Mouse (Mus musculus): Measurements from ENCODE around the gene Eya3. TPM values are rescaled to one million over a fixed set of nuclear protein-coding genes. Genes with fewer than 3 reads are reported as not detected.
"Not testable (repeated sequence)": the region's sequence is repeated elsewhere in the genome, so short reads cannot be mapped to it uniquely, and the experiment has no call there.

The Eya3 gene
- total and polyA plus RNA-seq, 2 experiments from 2014 or later, result 8.3 to 18.7 TPM

GRCm38 (mm10) chr4:132735389-132735788 is 96.6 kb downstream of the Eya3 start:
- Histone ChIP-seq H3K4me2 (ENCODE audit: low read depth, low read length) (no peak overlapping the region), H3K9me3 (ENCODE audit: low read length) (no peaks in the 10 kb centered on the region), H3K9ac (replicated peaks; ENCODE audit: low read length) (no peak overlapping the region), H3K27me3 (ENCODE audit: insufficient read depth, low read length) (no peaks in the 10 kb centered on the region), H3K36me3 (ENCODE audit: insufficient read depth, low read length) (no peaks in the 10 kb centered on the region), H3K4me3 (ENCODE audit: low read length) (no peak overlapping the region), H3K4me1 (ENCODE audit: insufficient read depth, low read length) (peaks cover 7% of the 10 kb centered on the region; the same call in 1 of the 2 replicates), H3K27ac (no peak overlapping the region)
- 61% methylated on average over 2 of the region's 2 CpGs for WGBS
- no peak for DNase-seq (ENCODE audit: low spot score)
- ATAC-seq, result no peak
- no peak for TF ChIP-seq CTCF (IDR thresholded peaks at IDR 0.05; ENCODE audit: low read depth)

GRCm38 (mm10) chr4:132735894-132736293 is 97.1 kb downstream of the Eya3 start:
- DNase-seq (ENCODE audit: low spot score) (no peak), ATAC-seq (no peak)
- no peak overlapping the region for H3K9ac ChIP-seq (replicated peaks; ENCODE audit: low read length)
- H3K36me3 ChIP-seq (ENCODE audit: insufficient read depth, low read length), result no peaks in the 10 kb centered on the region
- no peak for TF ChIP-seq CTCF (IDR thresholded peaks at IDR 0.05; ENCODE audit: low read depth)
- no peak overlapping the region for H3K27ac ChIP-seq
- H3K4me3 ChIP-seq (ENCODE audit: low read length), result no peak overlapping the region
- no peak overlapping the region for H3K4me2 ChIP-seq (ENCODE audit: low read depth, low read length)
- peaks cover 7% of the 10 kb centered on the region; the same call in 1 of the 2 replicates for H3K4me1 ChIP-seq (ENCODE audit: insufficient read depth, low read length)
- WGBS, result 75% methylated on average over 3 of the region's 3 CpGs
- no peaks in the 10 kb centered on the region for H3K27me3 ChIP-seq (ENCODE audit: insufficient read depth, low read length)
- no peaks in the 10 kb centered on the region for H3K9me3 ChIP-seq (ENCODE audit: low read length)

DNA sequence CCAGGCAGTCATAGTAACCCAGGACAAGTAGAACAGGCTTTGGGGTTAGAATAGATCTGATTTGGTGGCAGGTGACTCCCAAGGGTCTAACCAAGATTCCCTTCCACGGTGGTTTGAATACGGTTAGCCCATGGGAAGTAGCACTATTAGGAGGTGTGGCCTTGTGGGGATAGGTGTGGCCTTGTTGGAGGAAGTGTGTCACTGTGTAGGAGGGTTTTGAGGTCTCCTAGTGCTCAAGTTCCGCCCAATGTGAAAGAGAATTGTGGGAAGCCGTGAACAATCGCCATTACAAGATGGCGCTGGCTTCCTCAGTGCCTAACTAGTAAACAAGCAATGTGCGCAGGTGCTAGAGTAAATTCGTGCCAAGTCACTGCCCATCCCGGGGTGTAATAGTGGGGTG is 98.4 kb downstream of the Eya3 start:
- not testable (repeated sequence) for DNase-seq (ENCODE audit: low spot score); H3K27ac ChIP-seq; H3K36me3 ChIP-seq (ENCODE audit: insufficient read depth, low read length); ATAC-seq; H3K4me2 ChIP-seq (ENCODE audit: low read depth, low read length); H3K27me3 ChIP-seq (ENCODE audit: insufficient read depth, low read length); H3K9ac ChIP-seq (replicated peaks; ENCODE audit: low read length); H3K4me3 ChIP-seq (ENCODE audit: low read length); H3K9me3 ChIP-seq (ENCODE audit: low read length); H3K4me1 ChIP-seq (ENCODE audit: insufficient read depth, low read length)
- WGBS, result 89% methylated on average over 9 of the region's 9 CpGs

DNA sequence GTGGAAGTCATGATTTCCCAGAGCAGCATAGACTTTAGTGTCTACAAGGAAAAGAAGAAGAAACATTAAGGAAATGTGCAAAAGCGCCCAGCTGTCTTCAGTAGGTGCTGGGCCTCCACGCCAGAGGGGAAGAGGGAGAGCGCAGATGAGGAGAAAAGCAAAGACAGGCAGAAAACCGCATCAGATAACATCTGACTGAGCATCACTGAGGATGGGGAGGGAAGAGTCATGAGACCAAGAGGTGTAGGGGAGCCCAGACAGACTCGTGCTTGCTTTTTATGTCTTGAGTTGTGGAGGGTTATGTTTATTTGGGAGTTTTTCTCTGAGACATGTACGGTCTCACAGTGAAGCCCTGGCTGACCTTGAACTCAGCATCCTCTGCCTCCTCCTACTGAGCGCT is 102.7 kb downstream of the Eya3 start:
- 95% methylated on average over 7 of the region's 7 CpGs for whole genome bisulfite sequencing
- Histone ChIP-seq H3K9ac (replicated peaks; ENCODE audit: low read length) (no peak overlapping the region), H3K27ac (no peak overlapping the region), H3K4me1 (ENCODE audit: insufficient read depth, low read length) (peaks cover 9% of the 10 kb centered on the region; the same call in 1 of the 2 replicates), H3K4me2 (ENCODE audit: low read depth, low read length) (no peak overlapping the region), H3K4me3 (ENCODE audit: low read length) (no peak overlapping the region), H3K9me3 (ENCODE audit: low read length) (no peaks in the 10 kb centered on the region), H3K36me3 (ENCODE audit: insufficient read depth, low read length) (no peaks in the 10 kb centered on the region), H3K27me3 (ENCODE audit: insufficient read depth, low read length) (no peaks in the 10 kb centered on the region)
- TF ChIP-seq CTCF (IDR thresholded peaks at IDR 0.05; ENCODE audit: low read depth), result no peak
- ATAC-seq, result no peak
- DNase-seq (ENCODE audit: low spot score), result no peak

DNA sequence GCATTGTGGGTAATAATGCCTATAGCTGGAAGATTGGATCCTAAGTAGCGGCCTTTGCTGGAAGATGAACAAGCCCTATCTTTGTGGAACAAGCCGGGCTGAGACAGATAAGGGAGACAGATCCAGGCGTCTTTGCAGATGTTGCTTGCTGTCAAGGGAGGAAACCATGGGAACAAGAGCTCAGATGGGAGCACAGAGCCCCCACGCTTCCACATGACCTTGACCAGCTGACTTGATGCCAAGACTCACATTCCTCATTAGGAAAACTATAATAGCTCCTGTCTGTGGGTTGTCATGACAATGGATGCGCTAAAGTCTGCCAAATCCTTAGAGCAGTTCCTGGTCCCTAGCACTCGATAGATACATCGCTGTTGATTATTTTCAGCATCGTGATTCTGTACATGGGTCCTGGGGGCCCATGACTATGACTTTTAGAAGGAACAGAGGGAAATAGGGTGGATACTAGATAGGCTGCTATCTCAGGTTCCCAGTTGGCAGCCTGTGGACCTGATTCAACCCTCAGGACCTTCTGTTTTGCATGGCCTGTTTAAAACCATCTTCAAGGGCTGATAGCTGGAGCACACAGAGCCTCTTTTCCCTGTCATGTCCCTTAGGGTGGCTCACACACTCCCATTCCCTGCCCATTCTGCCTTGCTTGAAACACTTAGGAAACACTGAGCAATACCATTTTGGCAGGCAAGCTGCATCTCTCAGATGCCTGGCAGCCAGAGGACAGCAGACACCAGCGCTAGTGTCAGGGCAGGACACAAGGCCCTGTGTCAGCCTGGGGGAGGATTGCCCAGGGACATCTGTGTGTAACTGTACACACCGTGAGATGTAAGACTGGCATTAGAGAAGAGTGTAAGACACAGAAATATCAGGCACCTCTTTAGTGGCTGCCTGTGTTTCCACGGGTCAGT is 105.5 kb downstream of the Eya3 start:
- H3K9ac ChIP-seq (replicated peaks; ENCODE audit: low read length), result 0 out of 2 replicates have a peak overlapping the region, but pooled peaks have one; percentile 9
- peak overlapping the region; percentile 76 for H3K27ac ChIP-seq
- peaks cover 9% of the 10 kb centered on the region; the same call in 1 of the 2 replicates for H3K4me1 ChIP-seq (ENCODE audit: insufficient read depth, low read length)
- H3K9me3 ChIP-seq (ENCODE audit: low read length), result no peaks in the 10 kb centered on the region
- DNase-seq (ENCODE audit: low spot score) (peak; percentile 72), ATAC-seq (peak; percentile 77)
- WGBS, result 29% methylated on average over 11 of the region's 11 CpGs
- no peaks in the 10 kb centered on the region for H3K36me3 ChIP-seq (ENCODE audit: insufficient read depth, low read length)
- H3K4me3 ChIP-seq (ENCODE audit: low read length), result no peak overlapping the region
- H3K4me2 ChIP-seq (ENCODE audit: low read depth, low read length), result no peak overlapping the region
- H3K27me3 ChIP-seq (ENCODE audit: insufficient read depth, low read length), result no peaks in the 10 kb centered on the region
- TF ChIP-seq CTCF (IDR thresholded peaks at IDR 0.05; ENCODE audit: low read depth), result no peak

GRCm38 (mm10) chr4:132746911-132747517 is 108.2 kb downstream of the Eya3 start:
- no peaks in the 10 kb centered on the region for H3K27me3 ChIP-seq (ENCODE audit: insufficient read depth, low read length)
- TF ChIP-seq CTCF (IDR thresholded peaks at IDR 0.05; ENCODE audit: low read depth), result no peak
- WGBS, result 85% methylated on average over 9 of the region's 9 CpGs
- no peak overlapping the region for H3K4me2 ChIP-seq (ENCODE audit: low read depth, low read length)
- H3K4me1 ChIP-seq (ENCODE audit: insufficient read depth, low read length), result peaks cover 9% of the 10 kb centered on the region; the same call in 1 of the 2 replicates
- no peak overlapping the region for H3K4me3 ChIP-seq (ENCODE audit: low read length)
- H3K9me3 ChIP-seq (ENCODE audit: low read length), result no peaks in the 10 kb centered on the region
- H3K9ac ChIP-seq (replicated peaks; ENCODE audit: low read length), result no peak overlapping the region
- H3K36me3 ChIP-seq (ENCODE audit: insufficient read depth, low read length), result no peaks in the 10 kb centered on the region
- no peak overlapping the region for H3K27ac ChIP-seq
- DNase-seq (ENCODE audit: low spot score) (no peak), ATAC-seq (no peak)

Measured in hindbrain, postnatal 0 days (tissue).